Mouse (Mus musculus): Measurements from ENCODE around the gene Sspn.

The Sspn gene

GRCm38 (mm10) chr6:145972836-145973235 lies 41.4 kb downstream of the Sspn start:
- in situ Hi-C loops (cut with MseI, MboI), result no loop called here

GRCm38 (mm10) chr6:145973356-145973755 lies 41.9 kb downstream of the Sspn start:
- in situ Hi-C loops (cut with MseI, MboI), result no loop called here

GRCm38 (mm10) chr6:145974766-145975165 lies 43.3 kb downstream of the Sspn start:
- in situ Hi-C loops (cut with MseI, MboI), result no loop called here

- in situ Hi-C loops (cut with MseI, MboI), result no loop called here
Measured at GRCm38 (mm10) chr6:145977344-145977743, 45.9 kb downstream of the Sspn start.

- in situ Hi-C loops (cut with MseI, MboI), result no loop called here
Measured at GRCm38 (mm10) chr6:145977771-145978450, 46.5 kb downstream of the Sspn start.

GRCm38 (mm10) chr6:145981074-145981473 lies 49.6 kb downstream of the Sspn start:
- in situ Hi-C loops (cut with MseI, MboI), result no loop called here

GRCm38 (mm10) chr6:145982335-145982734 lies 50.9 kb downstream of the Sspn start:
- in situ Hi-C loops (cut with MseI, MboI), result no loop called here

- in situ Hi-C loops (cut with MseI, MboI), result no loop called here
Measured at GRCm38 (mm10) chr6:145990578-145990977, 59.1 kb downstream of the Sspn start.

- in situ Hi-C loops (cut with MseI, MboI), result no loop called here
Measured at GRCm38 (mm10) chr6:145992526-145992925, 61.1 kb downstream of the Sspn start.

GRCm38 (mm10) chr6:145992985-145993384 lies 61.5 kb downstream of the Sspn start:
- in situ Hi-C loops (cut with MseI, MboI), result no loop called here

GRCm38 (mm10) chr6:145998314-145999007 lies 67.0 kb downstream of the Sspn start:
- in situ Hi-C loops (cut with MseI, MboI), result no loop called here

- in situ Hi-C loops (cut with MseI, MboI), result no loop called here
Measured at GRCm38 (mm10) chr6:146000767-146001166, 69.3 kb downstream of the Sspn start.

- in situ Hi-C loops (cut with MseI, MboI), result no loop called here
Measured at GRCm38 (mm10) chr6:146001396-146002191, 70.2 kb downstream of the Sspn start.

GRCm38 (mm10) chr6:146004174-146004601 lies 72.7 kb downstream of the Sspn start:
- in situ Hi-C loops (cut with MseI, MboI), result no loop called here

- in situ Hi-C loops (cut with MseI, MboI), result no loop called here
Measured at GRCm38 (mm10) chr6:146005129-146005886, 73.9 kb downstream of the Sspn start.

GRCm38 (mm10) chr6:146005935-146006564 lies 74.6 kb downstream of the Sspn start:
- in situ Hi-C loops (cut with MseI, MboI), result no loop called here

GRCm38 (mm10) chr6:146006753-146007152 lies 75.3 kb downstream of the Sspn start:
- in situ Hi-C loops (cut with MseI, MboI), result no loop called here

GRCm38 (mm10) chr6:146008450-146008981 lies 77.1 kb downstream of the Sspn start:
- in situ Hi-C loops (cut with MseI, MboI), result no loop called here

- in situ Hi-C loops (cut with MseI, MboI), result no loop called here
Measured at GRCm38 (mm10) chr6:146009163-146009915, 77.9 kb downstream of the Sspn start.

GRCm38 (mm10) chr6:146010093-146010764 lies 78.8 kb downstream of the Sspn start:
- in situ Hi-C loops (cut with MseI, MboI), result no loop called here

Data from mouse trophoblast stem cell (cell line).